Mouse (Mus musculus): ENCODE results near the gene Lrrc23. TPM values are rescaled to one million over a fixed set of nuclear protein-coding genes. Genes with fewer than 3 reads are reported as not detected.

Gene Lrrc23
- polyA plus RNA-seq, 1 experiment from 2014 or later = 1.4 TPM

DNA sequence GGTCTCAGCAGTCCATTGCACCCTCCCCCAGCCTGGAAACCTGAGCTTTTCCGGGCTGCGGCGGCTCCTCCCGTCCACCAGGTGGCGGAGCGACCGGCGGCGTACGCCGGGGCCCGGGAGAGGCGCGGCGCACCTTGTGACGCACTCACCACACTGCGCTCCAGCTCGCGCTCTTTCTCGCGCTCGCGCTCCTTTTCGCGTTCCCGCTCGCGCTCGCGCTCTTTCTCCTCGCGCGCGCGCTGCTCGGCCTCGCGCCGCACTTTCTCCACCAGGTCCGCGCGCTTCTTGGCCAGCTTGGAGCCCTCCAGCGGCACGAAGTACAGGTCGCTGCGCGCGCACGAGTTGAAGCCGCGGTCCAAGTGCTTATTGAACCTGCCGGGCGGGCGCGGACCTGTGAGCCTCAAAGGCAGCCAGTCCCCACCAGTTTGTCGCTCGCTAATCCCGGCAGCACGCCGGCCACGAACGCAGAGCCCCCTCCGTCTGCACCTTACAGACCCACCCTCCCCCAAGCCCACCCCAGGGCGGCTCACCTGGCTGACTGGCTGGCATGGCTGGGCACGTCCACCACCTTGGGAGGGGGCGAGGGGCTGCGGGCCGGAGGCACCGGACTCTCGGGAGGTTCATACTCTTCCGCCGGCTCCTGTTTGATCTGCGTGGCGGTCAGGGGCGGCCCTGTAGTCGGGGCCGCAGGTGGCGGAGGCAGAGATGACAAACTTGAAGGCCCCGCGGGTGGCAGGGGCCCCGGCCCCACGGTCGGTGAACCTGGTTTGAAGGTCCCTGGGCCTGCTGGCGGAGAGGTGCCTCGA, 33.8 kb downstream of the Lrrc23 start:
- H3K27ac ChIP-seq (ENCODE audit: low read depth, low read length) = peak overlapping the region; percentile 89
- peak overlapping the region; percentile 74 for H3K9ac ChIP-seq (ENCODE audit: low read length)
- H3K36me3 ChIP-seq (ENCODE audit: control insufficient read depth, insufficient read depth, low read length) = peaks cover 18% of the 10 kb centered on the region
- no peaks in the 10 kb centered on the region for H3K27me3 ChIP-seq (ENCODE audit: control insufficient read depth, insufficient read depth, low read length)
- under 1% methylated on average over 83 of the region's 85 CpGs for WGBS
- no peaks in the 10 kb centered on the region for H3K9me3 ChIP-seq (ENCODE audit: control insufficient read depth, low read length)
- DNase-seq (ENCODE audit: low spot score) (peak; percentile 98), ATAC-seq (ENCODE audit: insufficient read depth, low FRiP score, low TSS enrichment) (peak; percentile 75)
- H3K4me1 ChIP-seq (ENCODE audit: control insufficient read depth, insufficient read depth, low read length) = peaks cover 14% of the 10 kb centered on the region
- peak overlapping the region; percentile 88 for H3K4me2 ChIP-seq (ENCODE audit: low read depth)
- peak overlapping the region; percentile 49 for H3K4me3 ChIP-seq (ENCODE audit: low read depth, low read length)

GRCm38 (mm10) chr6:124744755-124745321, 34.7 kb downstream of the Lrrc23 start:
- 70% methylated on average over 26 of the region's 26 CpGs for WGBS
- Histone ChIP-seq H3K27ac (ENCODE audit: low read depth, low read length) (peak overlapping the region; percentile 54), H3K9me3 (ENCODE audit: control insufficient read depth, low read length) (no peaks in the 10 kb centered on the region), H3K27me3 (ENCODE audit: control insufficient read depth, insufficient read depth, low read length) (no peaks in the 10 kb centered on the region), H3K4me3 (ENCODE audit: low read depth, low read length) (peak overlapping the region; percentile 49; the same call in 1 of the 2 replicates), H3K4me1 (ENCODE audit: control insufficient read depth, insufficient read depth, low read length) (peaks cover 14% of the 10 kb centered on the region), H3K9ac (ENCODE audit: low read length) (no peak overlapping the region), H3K36me3 (ENCODE audit: control insufficient read depth, insufficient read depth, low read length) (peaks cover 18% of the 10 kb centered on the region), H3K4me2 (ENCODE audit: low read depth) (peak overlapping the region; percentile 88; the same call in 1 of the 2 replicates)
- DNase-seq (ENCODE audit: low spot score) (no peak), ATAC-seq (ENCODE audit: insufficient read depth, low FRiP score, low TSS enrichment) (0 out of 2 replicates have a peak, but pooled peaks have one; percentile 0)

- WGBS = 91% methylated on average over 8 of the region's 8 CpGs
- Histone ChIP-seq H3K9me3 (ENCODE audit: control insufficient read depth, low read length) (no peaks in the 10 kb centered on the region), H3K4me3 (ENCODE audit: low read depth, low read length) (no peak overlapping the region), H3K36me3 (ENCODE audit: control insufficient read depth, insufficient read depth, low read length) (peaks cover 12% of the 10 kb centered on the region), H3K27me3 (ENCODE audit: control insufficient read depth, insufficient read depth, low read length) (no peaks in the 10 kb centered on the region), H3K27ac (ENCODE audit: low read depth, low read length) (no peak overlapping the region), H3K4me1 (ENCODE audit: control insufficient read depth, insufficient read depth, low read length) (peaks cover 19% of the 10 kb centered on the region), H3K9ac (ENCODE audit: low read length) (no peak overlapping the region), H3K4me2 (ENCODE audit: low read depth) (no peak overlapping the region)
- no peak for DNase-seq (ENCODE audit: low spot score)
- no peak for ATAC-seq (ENCODE audit: insufficient read depth, low FRiP score, low TSS enrichment)
Measured at GRCm38 (mm10) chr6:124743647-124744046, 35.9 kb downstream of the Lrrc23 start.

GRCm38 (mm10) chr6:124742839-124743514, 36.5 kb downstream of the Lrrc23 start:
- Histone ChIP-seq H3K36me3 (ENCODE audit: control insufficient read depth, insufficient read depth, low read length) (peaks cover 10% of the 10 kb centered on the region), H3K4me1 (ENCODE audit: control insufficient read depth, insufficient read depth, low read length) (peaks cover 19% of the 10 kb centered on the region), H3K4me2 (ENCODE audit: low read depth) (no peak overlapping the region), H3K27ac (ENCODE audit: low read depth, low read length) (no peak overlapping the region), H3K9me3 (ENCODE audit: control insufficient read depth, low read length) (no peaks in the 10 kb centered on the region), H3K27me3 (ENCODE audit: control insufficient read depth, insufficient read depth, low read length) (no peaks in the 10 kb centered on the region), H3K4me3 (ENCODE audit: low read depth, low read length) (no peak overlapping the region), H3K9ac (ENCODE audit: low read length) (no peak overlapping the region)
- 89% methylated on average over 15 of the region's 15 CpGs for WGBS
- no peak for ATAC-seq (ENCODE audit: insufficient read depth, low FRiP score, low TSS enrichment)
- no peak for DNase-seq (ENCODE audit: low spot score)

DNA sequence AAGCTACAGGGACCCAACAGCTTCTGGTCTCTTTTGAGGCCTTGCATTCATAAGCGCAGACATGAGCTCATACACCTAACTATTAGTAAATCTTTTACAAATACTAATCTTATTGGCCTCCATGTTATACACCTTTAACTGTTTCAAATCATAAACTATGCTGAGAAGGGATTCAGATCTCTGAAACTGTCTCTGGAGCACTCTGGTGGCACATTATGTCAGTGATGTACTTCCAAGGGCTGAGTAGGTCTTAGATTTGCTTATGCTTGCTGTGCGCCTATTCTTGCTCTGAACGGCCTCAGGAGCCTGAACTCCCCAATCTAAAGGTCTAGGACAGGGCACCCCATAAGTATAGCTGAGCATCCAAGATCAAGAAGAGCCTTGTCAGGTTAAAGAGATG, 37.7 kb downstream of the Lrrc23 start:
- Histone ChIP-seq H3K27ac (ENCODE audit: low read depth, low read length) (peak overlapping the region; percentile 99), H3K4me1 (ENCODE audit: control insufficient read depth, insufficient read depth, low read length) (peaks cover 19% of the 10 kb centered on the region), H3K9ac (ENCODE audit: low read length) (peak overlapping the region; percentile 89; the same call in 1 of the 2 replicates), H3K4me3 (ENCODE audit: low read depth, low read length) (peak overlapping the region; percentile 58; the same call in 1 of the 2 replicates), H3K27me3 (ENCODE audit: control insufficient read depth, insufficient read depth, low read length) (no peaks in the 10 kb centered on the region), H3K4me2 (ENCODE audit: low read depth) (peak overlapping the region; percentile 77), H3K36me3 (ENCODE audit: control insufficient read depth, insufficient read depth, low read length) (peaks cover 4% of the 10 kb centered on the region; the same call in 1 of the 2 replicates), H3K9me3 (ENCODE audit: control insufficient read depth, low read length) (no peaks in the 10 kb centered on the region)
- DNase-seq (ENCODE audit: low spot score) (no peak), ATAC-seq (ENCODE audit: insufficient read depth, low FRiP score, low TSS enrichment) (no peak)
- 78% methylated on average over 3 of the region's 3 CpGs for WGBS

DNA sequence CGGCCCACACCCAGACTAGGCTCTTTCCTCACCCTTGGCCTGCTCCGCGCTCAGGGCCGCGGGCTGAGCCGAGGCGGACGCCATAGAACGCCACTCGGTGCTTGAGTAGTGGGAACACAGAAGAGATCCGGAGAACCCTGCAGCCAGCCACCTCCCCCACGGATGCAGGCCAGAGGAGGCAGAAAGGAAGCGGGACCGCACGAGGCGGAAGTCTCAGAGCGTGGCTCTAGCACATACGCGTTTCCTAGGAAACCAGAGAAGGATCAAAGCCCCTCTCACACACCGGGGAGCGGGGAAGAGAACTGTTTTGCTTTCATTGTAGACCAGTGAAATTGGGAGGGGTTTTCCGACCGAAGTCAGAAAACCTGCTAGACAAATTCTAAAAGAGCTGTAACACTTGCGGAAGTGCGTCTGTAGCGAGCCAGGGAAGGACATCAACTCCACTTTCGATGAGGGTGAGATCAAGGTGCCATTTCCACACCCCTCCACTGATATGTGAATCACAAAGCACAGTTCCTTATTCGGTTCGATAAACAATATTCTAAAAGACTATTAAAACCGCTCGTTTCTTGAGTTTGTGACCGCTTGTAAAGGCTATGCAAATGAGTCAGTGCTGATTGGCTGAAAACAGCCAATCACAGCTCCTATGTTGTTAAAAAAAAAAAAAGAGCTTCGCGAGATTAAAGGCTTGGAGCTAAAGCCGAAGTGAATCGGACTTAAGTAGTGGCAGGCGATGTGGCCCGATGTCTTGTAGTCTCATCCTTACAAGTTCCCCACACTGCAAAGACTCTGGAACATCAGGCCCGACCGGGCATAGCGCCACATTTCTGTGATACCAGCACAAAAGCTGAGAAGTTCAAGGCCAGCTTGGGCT, 38.4 kb downstream of the Lrrc23 start, which contains the start of gene Grcc10:
Grcc10 (minus strand) TSS at position 487 of the 874 bp plus-strand sequence.
- peak within 1 kb of the TSS; percentile 99 for H3K27ac ChIP-seq (ENCODE audit: low read depth, low read length)
- peak within 1 kb of the TSS; percentile 58 for H3K4me3 ChIP-seq (ENCODE audit: low read depth, low read length)
- H3K9ac ChIP-seq (ENCODE audit: low read length) = peak within 1 kb of the TSS; percentile 89
- H3K4me2 ChIP-seq (ENCODE audit: low read depth) = peak within 1 kb of the TSS; percentile 77
- 0 out of 2 replicates have a peak, but pooled peaks cover 4% of the 10 kb centered on the region for H3K36me3 ChIP-seq (ENCODE audit: control insufficient read depth, insufficient read depth, low read length)
- under 1% methylated on average over 40 of the region's 41 CpGs for WGBS
- DNase-seq (ENCODE audit: low spot score) = peak; percentile 90
- peak; percentile 79 for ATAC-seq (ENCODE audit: insufficient read depth, low FRiP score, low TSS enrichment)
- H3K4me1 ChIP-seq (ENCODE audit: control insufficient read depth, insufficient read depth, low read length) = peaks cover 11% of the 10 kb centered on the region
- H3K27me3 ChIP-seq (ENCODE audit: control insufficient read depth, insufficient read depth, low read length) = no peaks in the 10 kb centered on the region
- no peaks in the 10 kb centered on the region for H3K9me3 ChIP-seq (ENCODE audit: control insufficient read depth, low read length)

DNA sequence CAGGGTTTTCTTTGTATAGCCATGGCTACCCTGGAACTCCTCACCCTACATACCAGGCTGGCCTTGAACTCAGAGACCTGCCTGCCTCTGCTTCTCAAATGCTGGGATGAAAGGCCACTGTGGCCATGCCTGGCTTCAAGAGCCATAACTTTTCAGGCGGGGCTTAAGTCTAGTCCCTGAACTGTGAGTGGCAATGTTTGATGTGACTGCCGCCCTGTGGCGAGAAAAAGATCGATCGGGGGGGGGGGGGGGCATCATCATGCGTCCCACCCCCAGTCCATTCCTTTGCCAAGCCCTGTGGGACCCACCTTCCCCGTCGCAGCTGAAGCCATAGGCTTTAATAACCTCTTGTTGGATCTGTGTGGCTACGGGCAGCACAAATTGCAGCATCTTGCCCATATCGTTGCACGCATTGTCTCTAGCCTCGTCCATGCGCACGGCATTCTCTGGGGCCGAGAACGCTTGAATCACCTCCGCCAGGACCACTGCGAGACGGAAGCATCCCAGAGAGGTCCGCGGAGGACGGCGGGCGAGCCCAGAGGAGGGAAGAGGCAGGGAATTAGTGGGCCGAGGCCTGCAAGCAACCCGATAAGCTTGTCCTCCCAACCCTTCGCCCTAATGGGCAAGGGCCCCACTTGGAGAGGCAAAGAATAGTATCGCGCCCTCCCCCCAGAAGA, 39.2 kb downstream of the Lrrc23 start:
- under 1% methylated on average over 29 of the region's 29 CpGs for WGBS
- peak overlapping the region; percentile 77 for H3K4me2 ChIP-seq (ENCODE audit: low read depth)
- ATAC-seq (ENCODE audit: insufficient read depth, low FRiP score, low TSS enrichment) (peak; percentile 1; the same call in 1 of the 2 replicates), DNase-seq (ENCODE audit: low spot score) (peak; percentile 74)
- H3K9ac ChIP-seq (ENCODE audit: low read length) = peak overlapping the region; percentile 89
- H3K27ac ChIP-seq (ENCODE audit: low read depth, low read length) = peak overlapping the region; percentile 99
- H3K4me1 ChIP-seq (ENCODE audit: control insufficient read depth, insufficient read depth, low read length) = peaks cover 9% of the 10 kb centered on the region; the same call in 1 of the 2 replicates
- H3K4me3 ChIP-seq (ENCODE audit: low read depth, low read length) = peak overlapping the region; percentile 58
- H3K36me3 ChIP-seq (ENCODE audit: control insufficient read depth, insufficient read depth, low read length) = 0 out of 2 replicates have a peak, but pooled peaks cover 4% of the 10 kb centered on the region
- no peaks in the 10 kb centered on the region for H3K27me3 ChIP-seq (ENCODE audit: control insufficient read depth, insufficient read depth, low read length)
- no peaks in the 10 kb centered on the region for H3K9me3 ChIP-seq (ENCODE audit: control insufficient read depth, low read length)
